Mouse (Mus musculus): ENCODE data around the gene Ttc27. TPM values are rescaled to one million over a fixed set of nuclear protein-coding genes. Genes with fewer than 3 reads are reported as not detected.

Gene Ttc27
- polyA plus RNA-seq, 1 experiment from 2014 or later: 25.9 TPM

DNA sequence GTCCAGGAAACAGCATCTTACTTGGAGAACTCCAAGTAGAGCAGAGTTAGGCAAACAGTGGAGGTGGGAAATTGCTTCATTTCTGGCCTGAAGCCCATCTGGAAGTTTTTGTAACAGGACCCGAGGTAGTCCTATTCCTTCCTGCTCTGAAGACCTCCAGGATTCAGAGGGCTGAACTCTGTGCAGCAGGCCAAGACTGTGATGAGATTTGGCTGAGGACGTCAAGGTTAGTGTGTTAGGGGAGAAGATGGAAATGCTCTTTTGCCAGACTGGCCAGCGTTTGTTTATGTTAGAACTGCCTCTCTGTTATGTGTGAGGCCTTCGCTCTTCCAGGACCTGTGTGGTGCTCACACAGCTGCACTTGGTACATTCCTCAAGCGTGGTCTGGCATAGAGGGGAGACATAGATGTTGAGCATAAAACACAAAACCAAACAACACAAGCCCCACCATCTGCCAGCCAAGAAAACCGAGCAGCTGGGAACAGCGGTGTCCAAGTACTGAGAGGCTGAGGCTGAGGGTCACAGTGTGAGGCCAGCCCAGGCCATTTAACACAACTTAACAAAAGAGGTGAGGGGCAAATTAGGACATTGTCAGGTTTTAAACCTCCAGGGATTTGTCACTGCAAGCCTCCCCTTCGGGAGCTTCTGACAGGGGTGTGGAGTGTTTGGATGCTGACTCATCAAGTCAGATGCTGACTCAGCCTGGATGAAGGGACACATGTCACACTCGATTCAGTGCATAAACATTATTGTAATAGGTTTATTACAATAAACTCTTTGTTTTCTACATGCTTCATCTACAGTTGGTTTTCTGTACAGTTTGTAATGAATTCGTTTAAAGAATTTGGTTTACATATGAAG lies 128.7 kb downstream of the Ttc27 start:
- no peaks in the 10 kb centered on the region for H3K9me3 ChIP-seq
- peak; percentile 77 for ATAC-seq (ENCODE audit: insufficient number of reproducible peaks, insufficient read depth, low FRiP score, low TSS enrichment)
- H3K9ac ChIP-seq: no peak overlapping the region
- 52% methylated on average over 10 of the region's 10 CpGs for WGBS
- no peaks in the 10 kb centered on the region for H3K36me3 ChIP-seq
- H3K4me1 ChIP-seq: 0 out of 2 replicates have a peak, but pooled peaks cover 8% of the 10 kb centered on the region
- H3K27ac ChIP-seq: peak overlapping the region; percentile 17
- no peak overlapping the region for H3K4me3 ChIP-seq
- no peaks in the 10 kb centered on the region for H3K27me3 ChIP-seq
- no peak overlapping the region for H3K4me2 ChIP-seq (replicated peaks)

DNA sequence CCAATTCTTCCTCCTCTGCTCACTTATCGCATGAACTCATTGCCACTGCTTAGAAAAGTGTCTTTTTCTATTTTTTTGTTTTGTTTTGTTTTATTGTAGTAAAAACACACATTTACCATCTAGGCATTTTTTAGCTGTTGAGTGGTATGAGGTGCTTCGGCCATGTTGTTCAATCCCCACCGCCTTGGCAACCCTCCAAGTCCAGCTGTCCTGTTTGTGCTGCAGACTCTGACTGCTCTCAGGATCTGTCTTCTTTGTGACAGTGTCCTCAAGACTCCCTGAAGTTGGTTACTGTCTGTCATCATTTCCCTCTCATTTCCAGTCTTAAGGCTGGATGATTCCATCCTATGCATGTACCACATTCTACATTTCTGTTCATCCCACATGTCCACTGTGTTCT lies 132.7 kb downstream of the Ttc27 start:
- Histone ChIP-seq H3K4me3 (no peak overlapping the region), H3K4me2 (replicated peaks) (no peak overlapping the region), H3K27me3 (no peaks in the 10 kb centered on the region), H3K27ac (no peak overlapping the region), H3K4me1 (0 out of 2 replicates have a peak, but pooled peaks cover 8% of the 10 kb centered on the region), H3K9me3 (no peaks in the 10 kb centered on the region), H3K9ac (no peak overlapping the region), H3K36me3 (no peaks in the 10 kb centered on the region)
- 93% methylated on average over 3 of the region's 3 CpGs for WGBS
- no peak for ATAC-seq (ENCODE audit: insufficient number of reproducible peaks, insufficient read depth, low FRiP score, low TSS enrichment)

GRCm38 (mm10) chr17:74859298-74859697 lies 141.8 kb downstream of the Ttc27 start:
- H3K9me3 ChIP-seq: no peaks in the 10 kb centered on the region

DNA sequence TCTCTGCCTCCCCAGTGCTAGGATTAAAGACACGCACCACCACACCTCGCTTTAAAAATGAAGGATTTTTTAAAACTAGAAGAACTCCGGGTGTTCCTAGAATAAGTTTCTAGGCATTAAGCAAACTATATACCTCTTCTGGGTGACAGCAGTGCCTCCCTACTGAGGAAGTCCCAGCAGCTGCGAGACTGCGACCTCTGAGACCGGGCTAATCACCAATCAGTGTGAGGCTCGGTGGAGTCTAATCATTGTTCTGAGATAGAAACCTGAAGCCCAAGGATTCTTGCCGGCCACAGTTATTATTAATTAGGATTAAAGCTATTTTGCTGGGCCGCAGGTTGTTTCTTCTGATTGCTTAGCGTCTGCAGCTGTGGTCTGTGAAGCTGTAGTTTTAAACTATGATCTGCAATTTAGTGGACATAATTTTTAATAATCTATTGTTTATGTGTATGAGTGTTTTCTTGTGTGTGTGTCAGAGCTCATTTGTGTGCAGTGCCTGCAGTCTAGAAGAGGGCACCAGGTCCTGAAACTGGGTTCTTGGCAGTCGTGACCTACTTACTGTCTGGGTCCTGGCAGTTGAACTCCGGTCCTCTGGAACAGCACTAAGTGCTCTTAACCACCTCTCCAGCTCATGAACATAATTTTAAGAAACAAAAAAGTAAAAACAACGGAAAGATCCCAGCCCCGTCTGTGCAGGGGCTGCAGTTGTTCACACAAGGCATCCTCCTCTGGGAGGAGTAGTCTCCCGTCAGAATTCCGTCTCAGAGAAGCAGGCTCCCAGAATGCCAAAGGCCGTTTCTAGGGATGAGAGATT lies 142.9 kb downstream of the Ttc27 start:
- H3K27ac ChIP-seq: no peak overlapping the region
- H3K4me3 ChIP-seq: no peak overlapping the region
- no peak overlapping the region for H3K4me2 ChIP-seq (replicated peaks)
- no peaks in the 10 kb centered on the region for H3K36me3 ChIP-seq
- H3K9ac ChIP-seq: no peak overlapping the region
- no peak for ATAC-seq (ENCODE audit: insufficient number of reproducible peaks, insufficient read depth, low FRiP score, low TSS enrichment)
- H3K4me1 ChIP-seq: peaks cover 8% of the 10 kb centered on the region; the same call in 1 of the 2 replicates
- WGBS: 48% methylated on average over 17 of the region's 17 CpGs
- H3K27me3 ChIP-seq: no peaks in the 10 kb centered on the region
- H3K9me3 ChIP-seq: no peaks in the 10 kb centered on the region

More at GRCm38 (mm10) chr17:74859298-74859697, 141.8 kb downstream of the Ttc27 start:
- H3K27me3 ChIP-seq: no peaks in the 10 kb centered on the region
- peaks cover 8% of the 10 kb centered on the region; the same call in 1 of the 2 replicates for H3K4me1 ChIP-seq
- no peak overlapping the region for H3K9ac ChIP-seq
- ATAC-seq (ENCODE audit: insufficient number of reproducible peaks, insufficient read depth, low FRiP score, low TSS enrichment): no peak
- H3K36me3 ChIP-seq: no peaks in the 10 kb centered on the region
- H3K4me3 ChIP-seq: no peak overlapping the region
- H3K4me2 ChIP-seq (replicated peaks): no peak overlapping the region
- no peak overlapping the region for H3K27ac ChIP-seq
- WGBS: 94% methylated on average over 2 of the region's 2 CpGs

GRCm38 (mm10) chr17:74863845-74864244 lies 146.3 kb downstream of the Ttc27 start:
- no peak overlapping the region for H3K4me2 ChIP-seq (replicated peaks)
- ATAC-seq (ENCODE audit: insufficient number of reproducible peaks, insufficient read depth, low FRiP score, low TSS enrichment): no peak
- H3K9ac ChIP-seq: no peak overlapping the region
- H3K4me3 ChIP-seq: no peak overlapping the region
- H3K27ac ChIP-seq: no peak overlapping the region
- H3K36me3 ChIP-seq: no peaks in the 10 kb centered on the region
- peaks cover 34% of the 10 kb centered on the region for H3K4me1 ChIP-seq
- WGBS: 87% methylated on average over 5 of the region's 5 CpGs
- no peaks in the 10 kb centered on the region for H3K9me3 ChIP-seq
- no peaks in the 10 kb centered on the region for H3K27me3 ChIP-seq

GRCm38 (mm10) chr17:74864790-74865548 lies 147.4 kb downstream of the Ttc27 start:
- no peaks in the 10 kb centered on the region for H3K36me3 ChIP-seq
- no peaks in the 10 kb centered on the region for H3K27me3 ChIP-seq
- H3K9me3 ChIP-seq: no peaks in the 10 kb centered on the region
- H3K4me2 ChIP-seq (replicated peaks): no peak overlapping the region
- H3K27ac ChIP-seq: no peak overlapping the region
- no peak overlapping the region for H3K9ac ChIP-seq
- no peak overlapping the region for H3K4me3 ChIP-seq
- H3K4me1 ChIP-seq: peaks cover 43% of the 10 kb centered on the region
- 84% methylated on average over 10 of the region's 10 CpGs for WGBS
- ATAC-seq (ENCODE audit: insufficient number of reproducible peaks, insufficient read depth, low FRiP score, low TSS enrichment): no peak

GRCm38 (mm10) chr17:74865694-74866564 lies 148.4 kb downstream of the Ttc27 start:
- Histone ChIP-seq H3K27ac (peak overlapping the region; percentile 77), H3K4me3 (no peak overlapping the region), H3K4me2 (replicated peaks) (no peak overlapping the region), H3K4me1 (peaks cover 52% of the 10 kb centered on the region), H3K9ac (no peak overlapping the region), H3K36me3 (no peaks in the 10 kb centered on the region), H3K27me3 (no peaks in the 10 kb centered on the region), H3K9me3 (no peaks in the 10 kb centered on the region)
- no peak for ATAC-seq (ENCODE audit: insufficient number of reproducible peaks, insufficient read depth, low FRiP score, low TSS enrichment)
- 77% methylated on average over 16 of the region's 16 CpGs for WGBS

DNA sequence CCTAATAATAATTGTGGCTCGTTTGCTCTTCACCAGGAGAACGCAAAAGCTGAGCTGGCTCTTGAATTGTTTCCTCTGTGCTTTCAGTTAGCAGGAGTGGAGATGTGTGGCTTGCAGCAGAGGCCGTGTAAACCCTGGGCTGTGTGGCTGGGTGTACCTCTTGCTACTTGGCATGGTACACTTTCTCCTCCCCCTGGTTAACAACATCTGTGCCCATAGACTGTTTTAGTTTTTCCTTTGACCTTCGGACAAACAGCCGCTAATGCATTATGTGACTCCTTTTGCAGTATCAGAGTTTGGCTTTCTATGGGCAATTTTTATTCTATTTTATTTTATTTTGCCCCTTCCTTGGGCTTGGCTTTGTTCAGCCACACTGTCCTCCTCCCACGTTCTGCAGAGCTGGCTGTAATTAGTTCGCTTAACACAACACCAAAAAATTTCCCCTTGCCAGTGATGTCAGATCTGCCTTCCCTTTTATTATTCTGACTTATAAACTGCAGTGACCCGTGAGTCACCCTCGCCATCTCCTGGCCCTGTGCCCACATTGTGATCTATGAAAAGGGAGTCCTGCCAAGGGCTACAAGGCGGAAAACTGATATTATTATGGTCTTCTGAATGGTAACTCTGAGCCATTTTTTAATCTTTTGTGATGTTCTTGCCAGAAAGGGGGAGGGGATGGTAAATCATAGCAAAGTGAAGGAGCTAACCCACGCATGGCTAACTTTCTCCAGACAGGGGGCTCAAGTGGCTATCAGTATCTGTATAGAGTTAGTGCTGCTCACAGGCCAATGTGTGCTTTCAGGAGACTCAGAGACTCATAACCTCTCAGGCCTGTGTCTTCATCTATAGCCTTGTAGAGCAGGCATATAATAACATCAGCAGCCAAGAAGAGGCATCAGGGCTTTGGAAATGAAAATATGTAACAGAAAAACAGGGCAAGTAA lies 149.3 kb downstream of the Ttc27 start:
- H3K4me2 ChIP-seq (replicated peaks): no peak overlapping the region
- H3K9me3 ChIP-seq: no peaks in the 10 kb centered on the region
- H3K4me1 ChIP-seq: peaks cover 56% of the 10 kb centered on the region
- H3K36me3 ChIP-seq: no peaks in the 10 kb centered on the region
- no peaks in the 10 kb centered on the region for H3K27me3 ChIP-seq
- no peak; the same call in 1 of the 2 replicates for ATAC-seq (ENCODE audit: insufficient number of reproducible peaks, insufficient read depth, low FRiP score, low TSS enrichment)
- 42% methylated on average over 11 of the region's 11 CpGs for WGBS
- peak overlapping the region; percentile 77 for H3K27ac ChIP-seq
- no peak overlapping the region for H3K9ac ChIP-seq
- no peak overlapping the region for H3K4me3 ChIP-seq

GRCm38 (mm10) chr17:74868185-74868907 lies 150.8 kb downstream of the Ttc27 start:
- Histone ChIP-seq H3K4me1 (peaks cover 53% of the 10 kb centered on the region), H3K27me3 (no peaks in the 10 kb centered on the region), H3K4me3 (no peak overlapping the region), H3K9ac (no peak overlapping the region), H3K9me3 (no peaks in the 10 kb centered on the region), H3K4me2 (replicated peaks) (no peak overlapping the region), H3K27ac (peak overlapping the region; percentile 77; the same call in 1 of the 2 replicates), H3K36me3 (no peaks in the 10 kb centered on the region)
- ATAC-seq (ENCODE audit: insufficient number of reproducible peaks, insufficient read depth, low FRiP score, low TSS enrichment): no peak; the same call in 1 of the 2 replicates
- WGBS: 68% methylated on average over 12 of the region's 12 CpGs

Data from embryonic facial prominence, embryonic 12.5 days (tissue).